Mouse (Mus musculus): Measurements from ENCODE around the gene Prkce. TPM values are rescaled to one million over a fixed set of nuclear protein-coding genes. Genes with fewer than 3 reads are reported as not detected.

Gene Prkce
- total and polyA plus RNA-seq, 2 experiments from 2014 or later = 50.8 to 55.8 TPM

DNA sequence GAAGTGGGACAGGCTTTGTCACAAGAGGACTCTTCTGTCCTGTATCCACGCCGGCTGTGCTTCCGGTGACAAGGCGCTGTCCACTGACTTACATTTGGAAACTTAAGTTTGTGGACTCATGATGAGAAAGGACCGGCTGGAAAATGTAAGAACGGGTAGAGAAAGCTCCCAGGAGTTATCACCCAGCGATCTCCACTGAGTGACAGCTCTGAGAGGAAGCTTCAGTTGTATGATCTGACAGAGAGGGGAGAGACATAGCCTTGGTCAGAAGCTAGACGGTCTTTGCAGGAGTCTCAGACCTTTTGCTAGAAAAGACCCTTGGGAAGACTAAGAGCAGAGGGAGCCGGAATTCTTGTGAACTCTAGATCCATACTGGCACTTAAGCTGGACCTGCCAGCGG, 322.2 kb downstream of the Prkce start:
- Histone ChIP-seq H3K27ac (no peak overlapping the region), H3K36me3 (ENCODE audit: insufficient read depth, low read length) (no peaks in the 10 kb centered on the region), H3K9ac (replicated peaks; ENCODE audit: low read length) (no peak overlapping the region), H3K4me1 (ENCODE audit: insufficient read depth, low read length) (no peaks in the 10 kb centered on the region), H3K9me3 (ENCODE audit: low read length) (no peaks in the 10 kb centered on the region), H3K4me3 (ENCODE audit: low read length) (no peak overlapping the region), H3K4me2 (ENCODE audit: low read depth, low read length) (no peak overlapping the region), H3K27me3 (ENCODE audit: insufficient read depth, low read length) (no peaks in the 10 kb centered on the region)
- 91% methylated on average over 10 of the region's 10 CpGs for WGBS
- no peak for TF ChIP-seq CTCF (IDR thresholded peaks at IDR 0.05; ENCODE audit: low read depth)
- ATAC-seq (no peak), DNase-seq (ENCODE audit: low spot score) (no peak)

DNA sequence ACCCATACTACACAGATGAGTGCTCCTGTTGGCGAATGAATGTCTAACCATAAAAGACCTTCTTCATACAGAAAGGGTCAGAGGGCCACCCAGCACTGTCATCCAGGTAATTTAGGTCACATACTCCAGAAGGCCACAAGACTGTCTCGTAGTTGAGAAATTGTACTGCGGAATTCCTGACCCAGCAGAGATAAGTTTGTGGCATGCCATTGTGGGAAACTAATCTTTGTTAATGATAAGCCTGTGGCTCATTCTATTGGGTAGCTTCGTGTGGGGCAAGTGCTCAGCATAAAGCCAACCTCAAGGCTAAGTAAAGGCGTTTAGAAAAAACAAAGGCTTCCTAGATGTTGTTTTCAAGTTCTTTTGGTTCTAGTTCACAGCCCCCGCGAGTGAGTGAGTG, 324.8 kb downstream of the Prkce start:
- DNase-seq (ENCODE audit: low spot score) = no peak

GRCm38 (mm10) chr17:86493891-86494420, 326.4 kb downstream of the Prkce start:
- 87% methylated on average over 8 of the region's 8 CpGs for WGBS
- no peaks in the 10 kb centered on the region for H3K4me1 ChIP-seq (ENCODE audit: insufficient read depth, low read length)
- H3K9me3 ChIP-seq (ENCODE audit: low read length) = no peaks in the 10 kb centered on the region
- H3K27ac ChIP-seq = no peak overlapping the region
- no peak overlapping the region for H3K4me2 ChIP-seq (ENCODE audit: low read depth, low read length)
- TF ChIP-seq CTCF (IDR thresholded peaks at IDR 0.05; ENCODE audit: low read depth) = no peak
- DNase-seq (ENCODE audit: low spot score) = no peak
- H3K4me3 ChIP-seq (ENCODE audit: low read length) = no peak overlapping the region
- ATAC-seq = no peak
- no peaks in the 10 kb centered on the region for H3K36me3 ChIP-seq (ENCODE audit: insufficient read depth, low read length)
- H3K27me3 ChIP-seq (ENCODE audit: insufficient read depth, low read length) = no peaks in the 10 kb centered on the region
- H3K9ac ChIP-seq (replicated peaks; ENCODE audit: low read length) = no peak overlapping the region

More for the DNA sequence above, 324.8 kb downstream of the Prkce start:
- no peak overlapping the region for H3K4me2 ChIP-seq (ENCODE audit: low read depth, low read length)
- no peak overlapping the region for H3K4me3 ChIP-seq (ENCODE audit: low read length)
- H3K27me3 ChIP-seq (ENCODE audit: insufficient read depth, low read length) = no peaks in the 10 kb centered on the region
- no peaks in the 10 kb centered on the region for H3K4me1 ChIP-seq (ENCODE audit: insufficient read depth, low read length)
- WGBS = 91% methylated on average over 7 of the region's 7 CpGs
- no peak overlapping the region for H3K27ac ChIP-seq
- no peaks in the 10 kb centered on the region for H3K36me3 ChIP-seq (ENCODE audit: insufficient read depth, low read length)
- no peak for ATAC-seq
- no peaks in the 10 kb centered on the region for H3K9me3 ChIP-seq (ENCODE audit: low read length)
- TF ChIP-seq CTCF (IDR thresholded peaks at IDR 0.05; ENCODE audit: low read depth) = no peak
- H3K9ac ChIP-seq (replicated peaks; ENCODE audit: low read length) = no peak overlapping the region

- Histone ChIP-seq H3K4me2 (ENCODE audit: low read depth, low read length) (no peak overlapping the region), H3K4me1 (ENCODE audit: insufficient read depth, low read length) (no peaks in the 10 kb centered on the region), H3K27ac (no peak overlapping the region), H3K4me3 (ENCODE audit: low read length) (no peak overlapping the region), H3K9me3 (ENCODE audit: low read length) (no peaks in the 10 kb centered on the region), H3K36me3 (ENCODE audit: insufficient read depth, low read length) (no peaks in the 10 kb centered on the region), H3K27me3 (ENCODE audit: insufficient read depth, low read length) (no peaks in the 10 kb centered on the region), H3K9ac (replicated peaks; ENCODE audit: low read length) (no peak overlapping the region)
- DNase-seq (ENCODE audit: low spot score) = no peak
- WGBS = 86% methylated on average over 6 of the region's 6 CpGs
- ATAC-seq = no peak
- no peak for TF ChIP-seq CTCF (IDR thresholded peaks at IDR 0.05; ENCODE audit: low read depth)
Observed at GRCm38 (mm10) chr17:86494494-86494893, 326.9 kb downstream of the Prkce start.

DNA sequence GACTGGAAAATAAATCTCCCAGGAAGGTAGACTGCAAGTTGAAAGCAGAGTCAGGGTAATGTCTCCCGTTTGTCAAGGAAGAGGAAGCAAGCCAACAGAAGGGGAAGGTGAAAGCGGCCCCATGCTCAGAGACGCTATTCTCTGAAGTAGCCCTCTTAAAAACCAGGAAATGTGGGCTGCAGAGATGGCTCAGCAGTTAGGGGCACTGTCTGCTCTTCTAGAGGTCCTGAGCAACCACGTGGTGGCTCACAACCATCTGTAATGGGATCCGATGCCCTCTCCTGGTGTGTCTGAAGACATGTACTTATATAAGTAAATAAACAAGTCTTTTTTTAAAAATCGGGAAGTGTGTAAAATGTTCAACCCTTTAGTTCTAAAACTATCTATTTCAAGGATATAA, 327.3 kb downstream of the Prkce start:
- no peak overlapping the region for H3K4me2 ChIP-seq (ENCODE audit: low read depth, low read length)
- no peak for DNase-seq (ENCODE audit: low spot score)
- no peak overlapping the region for H3K27ac ChIP-seq
- H3K9ac ChIP-seq (replicated peaks; ENCODE audit: low read length) = no peak overlapping the region
- H3K4me1 ChIP-seq (ENCODE audit: insufficient read depth, low read length) = no peaks in the 10 kb centered on the region
- no peak for ATAC-seq
- 75% methylated on average over 6 of the region's 6 CpGs for WGBS
- TF ChIP-seq CTCF (IDR thresholded peaks at IDR 0.05; ENCODE audit: low read depth) = no peak
- H3K4me3 ChIP-seq (ENCODE audit: low read length) = no peak overlapping the region
- no peaks in the 10 kb centered on the region for H3K27me3 ChIP-seq (ENCODE audit: insufficient read depth, low read length)
- H3K9me3 ChIP-seq (ENCODE audit: low read length) = no peaks in the 10 kb centered on the region
- H3K36me3 ChIP-seq (ENCODE audit: insufficient read depth, low read length) = no peaks in the 10 kb centered on the region

DNA sequence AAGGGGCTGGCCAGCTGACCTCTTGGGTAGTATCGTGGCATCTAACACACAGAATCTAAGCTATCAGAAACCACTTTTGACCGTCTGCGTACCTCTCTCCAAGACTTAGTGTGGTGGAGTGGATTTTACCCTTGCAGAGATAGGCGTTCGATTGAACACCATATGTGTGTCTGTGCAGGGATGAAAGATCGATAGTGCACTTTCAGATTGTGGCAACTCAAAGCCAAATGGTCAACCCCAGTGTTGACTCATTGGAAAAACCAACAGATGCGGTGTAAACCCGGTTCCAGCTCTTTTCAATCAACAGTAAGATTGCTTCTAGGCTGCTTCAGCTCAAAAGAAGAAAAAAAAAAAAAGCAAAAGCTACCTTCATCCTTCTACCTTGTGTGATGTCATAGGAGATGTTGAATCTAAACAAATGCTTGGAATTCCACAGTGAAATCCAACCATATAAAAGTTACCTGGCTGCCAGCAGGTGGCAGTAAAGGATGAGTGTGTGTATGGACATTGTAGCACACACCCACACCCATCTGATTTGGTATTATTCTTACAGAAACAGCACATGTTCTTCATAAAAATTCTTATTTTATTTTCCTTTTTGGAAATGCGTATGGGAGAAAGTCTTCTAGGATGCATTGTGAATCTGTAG, 328.7 kb downstream of the Prkce start:
- Histone ChIP-seq H3K4me2 (ENCODE audit: low read depth, low read length) (no peak overlapping the region), H3K36me3 (ENCODE audit: insufficient read depth, low read length) (no peaks in the 10 kb centered on the region), H3K9me3 (ENCODE audit: low read length) (no peaks in the 10 kb centered on the region), H3K4me3 (ENCODE audit: low read length) (no peak overlapping the region), H3K4me1 (ENCODE audit: insufficient read depth, low read length) (no peaks in the 10 kb centered on the region), H3K9ac (replicated peaks; ENCODE audit: low read length) (no peak overlapping the region), H3K27me3 (ENCODE audit: insufficient read depth, low read length) (no peaks in the 10 kb centered on the region), H3K27ac (no peak overlapping the region)
- TF ChIP-seq CTCF (IDR thresholded peaks at IDR 0.05; ENCODE audit: low read depth) = peak; percentile 77
- peak; percentile 75 for ATAC-seq
- DNase-seq (ENCODE audit: low spot score) = peak; percentile 84
- WGBS = 91% methylated on average over 9 of the region's 9 CpGs

GRCm38 (mm10) chr17:86497302-86497701, 329.7 kb downstream of the Prkce start:
- WGBS = 91% methylated on average over 4 of the region's 4 CpGs
- H3K9me3 ChIP-seq (ENCODE audit: low read length) = no peaks in the 10 kb centered on the region
- no peak for TF ChIP-seq CTCF (IDR thresholded peaks at IDR 0.05; ENCODE audit: low read depth)
- no peak for ATAC-seq
- no peak for DNase-seq (ENCODE audit: low spot score)
- no peak overlapping the region for H3K27ac ChIP-seq
- H3K4me3 ChIP-seq (ENCODE audit: low read length) = no peak overlapping the region
- H3K4me2 ChIP-seq (ENCODE audit: low read depth, low read length) = no peak overlapping the region
- H3K4me1 ChIP-seq (ENCODE audit: insufficient read depth, low read length) = no peaks in the 10 kb centered on the region
- H3K36me3 ChIP-seq (ENCODE audit: insufficient read depth, low read length) = no peaks in the 10 kb centered on the region
- no peak overlapping the region for H3K9ac ChIP-seq (replicated peaks; ENCODE audit: low read length)
- H3K27me3 ChIP-seq (ENCODE audit: insufficient read depth, low read length) = no peaks in the 10 kb centered on the region
